Mouse (Mus musculus) bone marrow, adult 2 months (tissue): ENCODE results near the gene Tmem208. TPM values are rescaled to one million over a fixed set of nuclear protein-coding genes. Genes with fewer than 3 reads are reported as not detected.

ENCODE experiments used
- H3K27ac ChIP-seq: fragments of 200-500 bp; 2 replicates; pipeline ENCODE4 v1.5.1; 2012; ENCODE audit warnings: low read depth, mild to moderate bottlenecking, control low read depth, inconsistent platforms, low read length; ENCODE audit not compliant: control insufficient read depth, poor library complexity, insufficient read depth
- H3K4me1 ChIP-seq: fragments of 200-500 bp; 2 replicates; pipeline ENCODE4 v1.6.1; 2011; ENCODE audit warnings: low read length; ENCODE audit not compliant: control insufficient read depth, insufficient read depth
- H3K4me3 ChIP-seq: fragments of 200-500 bp; replicated peaks from 2 replicates; pipeline ENCODE3; 2011; ENCODE audit warnings: mild to moderate bottlenecking, low read depth, low read length, control low read depth; ENCODE audit not compliant: control insufficient read depth
- CTCF ChIP-seq: fragments of 200-500 bp; IDR thresholded peaks from 2 replicates; pipeline ENCODE4 v1.5.1; 2011; ENCODE audit warnings: low read length, control low read depth; ENCODE audit not compliant: control insufficient read depth, insufficient read depth
- POLR2A ChIP-seq: fragments of 200-500 bp; IDR thresholded peaks from 2 replicates; pipeline ENCODE4 v1.6.1; 2011; ENCODE audit warnings: low read depth, mild to moderate bottlenecking, control low read depth, low read length, borderline replicate concordance; ENCODE audit not compliant: control insufficient read depth
- WGBS: fragments of 180-500 bp; shearing (Covaris S2); methylation state at CpG from one replicate; pipeline ENCODE4 v1.1.7; 2018; 5-methylcytosine and 5-hydroxymethylcytosine counted together
- polyA plus RNA-seq: library from polyadenylated mRNA; stranded (reverse); fragments of >200 nt; gene quantifications from 2 replicates; pipeline ENCODE4 v1.2.4, GENCODE M21; 2011; ENCODE audit warnings: low replicate concordance; ENCODE audit not compliant: missing spikeins, insufficient read depth, insufficient read length

Gene Tmem208
- polyA plus RNA-seq, 1 experiment, result 140 TPM

DNA sequence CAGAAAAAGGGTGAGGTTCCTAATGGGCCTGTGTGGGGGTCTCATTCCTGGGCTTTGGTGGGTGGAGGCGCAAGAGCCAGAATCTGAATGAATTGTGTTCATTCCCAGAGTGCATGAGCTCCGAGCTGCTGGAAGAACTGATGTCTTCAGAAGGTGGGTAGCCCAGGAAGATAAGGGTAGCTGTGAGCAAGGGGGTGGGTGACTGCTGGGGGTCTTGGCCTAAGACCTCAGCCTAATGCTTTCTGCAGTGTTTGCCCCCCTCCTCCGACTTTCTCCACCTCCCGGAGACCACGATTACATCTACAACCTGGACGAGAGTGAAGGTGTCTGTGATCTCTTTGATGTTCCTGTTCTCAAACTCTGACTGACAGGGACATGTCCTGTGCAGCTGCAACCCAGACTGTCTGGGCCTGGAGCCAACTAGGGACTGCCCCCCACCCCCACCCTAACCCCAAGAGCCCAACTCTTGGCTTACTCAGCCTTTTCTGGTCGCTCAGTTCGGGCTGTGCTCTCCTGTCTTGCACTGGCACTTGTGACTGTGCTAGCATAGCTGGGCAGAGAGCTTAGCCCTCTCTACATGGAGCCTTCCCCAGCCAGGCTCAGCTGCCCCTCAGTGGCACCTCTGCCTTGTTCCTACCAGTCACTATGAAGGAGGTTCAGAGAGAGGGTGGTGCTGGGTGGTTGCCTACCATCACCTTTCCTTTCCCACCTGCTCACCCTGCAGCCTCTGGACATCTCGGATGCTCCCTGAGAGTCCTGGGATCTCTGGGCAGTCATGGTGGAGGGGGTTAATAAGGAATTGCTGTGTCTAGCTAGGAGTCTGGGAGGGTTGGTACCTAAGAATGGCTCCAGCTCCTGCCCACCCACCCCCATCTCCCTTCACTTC, 21.6 kb upstream of the Tmem208 start:
- TF ChIP-seq POLR2A, result no peak
- TF ChIP-seq CTCF, result no peak
- no peak overlapping the region for H3K4me3 ChIP-seq
- H3K4me1 ChIP-seq, result no peaks in the 10 kb centered on the region; the same call in 1 of the 2 replicates
- no peak overlapping the region for H3K27ac ChIP-seq
- WGBS, result 51% methylated on average over 9 of the region's 9 CpGs

DNA sequence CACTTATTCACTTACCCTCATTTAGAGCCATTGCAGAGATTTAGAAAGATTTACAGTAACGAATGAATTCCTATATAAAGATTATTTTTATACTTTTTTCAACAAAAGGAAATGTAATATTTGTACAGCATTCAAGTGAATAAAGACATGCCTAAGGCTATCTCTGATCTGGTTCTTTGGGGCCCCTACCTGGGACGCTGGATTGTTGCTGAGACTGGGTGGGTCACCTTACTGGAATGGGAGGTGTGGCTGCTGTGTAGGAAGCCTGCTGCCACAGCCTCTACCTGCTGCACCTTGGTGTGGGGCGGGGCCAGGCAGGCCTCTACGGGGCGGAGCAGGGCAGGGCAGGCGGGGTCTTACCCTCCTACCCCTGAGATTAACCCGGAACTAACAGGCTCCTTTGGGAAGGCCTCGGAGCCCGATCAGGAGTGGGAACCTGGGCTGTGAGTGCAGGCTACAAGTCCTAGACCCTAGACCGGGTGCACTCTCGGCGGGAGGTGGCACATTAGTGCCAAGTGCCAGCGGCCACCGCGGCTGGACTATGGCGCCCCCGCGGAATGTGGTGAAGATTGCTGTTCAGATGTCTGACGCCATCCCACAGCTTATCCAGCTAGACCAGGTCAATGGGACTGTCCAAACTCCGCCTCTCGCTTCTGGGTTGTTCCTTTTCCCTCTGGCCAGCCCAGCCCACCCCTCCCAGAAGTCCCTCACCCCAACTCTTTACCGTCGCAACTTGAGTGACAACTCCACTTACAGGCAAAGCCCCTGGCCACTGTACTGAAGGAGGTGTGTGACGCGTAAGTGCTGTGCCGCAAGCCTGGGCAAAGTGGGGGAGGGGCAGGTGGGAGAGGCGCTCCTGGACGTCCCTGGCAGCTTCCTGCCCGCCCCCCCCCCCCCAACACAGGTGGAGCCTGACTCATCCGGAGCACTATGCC, 20.7 kb upstream of the Tmem208 start, which contains the start of gene Elmo3:
Elmo3 (plus strand) TSS at position 391 of the 935 bp plus-strand sequence.
- H3K4me3 ChIP-seq, result peak within 1 kb of the TSS; percentile 2
- peak within 1 kb of the TSS; percentile 7 for H3K27ac ChIP-seq
- 9% methylated on average over 29 of the region's 30 CpGs for WGBS
- 0 out of 2 replicates have a peak, but pooled peaks have one; percentile 34 for TF ChIP-seq POLR2A
- TF ChIP-seq CTCF, result no peak
- H3K4me1 ChIP-seq, result no peaks in the 10 kb centered on the region; the same call in 1 of the 2 replicates

DNA sequence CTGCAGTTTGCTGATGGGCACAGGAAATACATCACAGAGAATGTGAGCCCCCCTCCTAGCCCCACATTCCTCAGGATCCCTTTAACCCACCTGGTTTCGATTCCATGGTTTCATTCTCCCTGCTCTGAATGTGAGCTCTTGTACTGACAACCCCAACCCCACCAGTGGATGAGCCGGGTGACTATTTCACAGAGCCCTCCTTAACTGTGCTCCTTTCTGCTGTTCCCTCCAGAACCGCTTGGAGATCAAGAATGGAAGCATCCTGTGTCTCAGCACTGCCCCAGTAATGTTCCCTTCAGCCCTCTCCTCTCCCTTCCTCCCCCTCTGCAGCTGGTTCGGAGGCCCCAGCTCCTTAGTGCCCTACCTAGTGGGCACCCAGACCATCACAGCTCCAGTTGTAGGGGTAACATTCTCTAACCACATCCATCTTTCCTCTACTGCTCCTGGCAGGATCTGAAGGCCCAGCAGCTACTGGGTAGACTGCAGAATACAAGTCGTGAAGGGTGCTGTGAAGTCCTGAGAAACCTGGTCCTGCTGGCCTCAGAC, 19.9 kb upstream of the Tmem208 start:
- TF ChIP-seq CTCF (no peak), POLR2A (no peak)
- 41% methylated on average over 5 of the region's 5 CpGs for WGBS
- Histone ChIP-seq H3K27ac (no peak overlapping the region), H3K4me3 (no peak overlapping the region), H3K4me1 (no peaks in the 10 kb centered on the region; the same call in 1 of the 2 replicates)

DNA sequence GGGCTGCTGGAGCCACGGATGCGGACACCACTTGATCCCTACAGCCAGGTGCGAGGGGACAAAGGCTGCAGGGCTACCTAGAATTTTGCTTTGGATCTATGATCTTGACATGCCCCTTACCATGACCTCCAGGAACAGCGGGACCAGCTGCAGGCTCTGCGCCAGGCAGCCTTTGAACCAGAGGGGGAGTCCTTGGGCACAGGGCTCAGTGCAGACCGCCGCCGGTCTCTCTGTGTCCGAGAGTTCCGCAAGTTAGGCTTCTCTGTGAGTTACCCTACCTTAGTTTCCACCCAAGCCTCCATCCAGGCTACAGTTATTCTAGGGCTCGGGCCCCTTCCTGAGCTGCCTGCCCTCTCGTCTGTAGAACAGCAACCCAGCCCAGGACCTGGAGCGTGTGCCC, 18.5 kb upstream of the Tmem208 start:
- no peak overlapping the region for H3K4me3 ChIP-seq
- TF ChIP-seq POLR2A (no peak), CTCF (no peak)
- no peak overlapping the region for H3K27ac ChIP-seq
- H3K4me1 ChIP-seq, result no peaks in the 10 kb centered on the region; the same call in none of the 2 replicates
- 96% methylated on average over 13 of the region's 13 CpGs for WGBS

GRCm38 (mm10) chr8:105308428-105308827, 17.7 kb upstream of the Tmem208 start:
- no peak for TF ChIP-seq CTCF
- no peak overlapping the region for H3K27ac ChIP-seq
- no peaks in the 10 kb centered on the region; the same call in none of the 2 replicates for H3K4me1 ChIP-seq
- no peak overlapping the region for H3K4me3 ChIP-seq
- 94% methylated on average over 10 of the region's 10 CpGs for WGBS

- Histone ChIP-seq H3K4me3 (no peak overlapping the region), H3K27ac (no peak overlapping the region), H3K4me1 (no peaks in the 10 kb centered on the region; the same call in none of the 2 replicates)
- no peak for TF ChIP-seq POLR2A
- no peak for TF ChIP-seq CTCF
- 88% methylated on average over 15 of the region's 15 CpGs for WGBS
Measured at GRCm38 (mm10) chr8:105309142-105309847, 16.9 kb upstream of the Tmem208 start.

GRCm38 (mm10) chr8:105310118-105310517, 16.0 kb upstream of the Tmem208 start:
- no peak overlapping the region for H3K27ac ChIP-seq
- 94% methylated on average over 8 of the region's 8 CpGs for WGBS
- TF ChIP-seq CTCF (no peak), POLR2A (no peak)
- H3K4me1 ChIP-seq, result no peaks in the 10 kb centered on the region; the same call in none of the 2 replicates
- no peak overlapping the region for H3K4me3 ChIP-seq
